Comparison of ENCODE assay signal across 8 mouse cellular contexts in the genomic region with DNA sequence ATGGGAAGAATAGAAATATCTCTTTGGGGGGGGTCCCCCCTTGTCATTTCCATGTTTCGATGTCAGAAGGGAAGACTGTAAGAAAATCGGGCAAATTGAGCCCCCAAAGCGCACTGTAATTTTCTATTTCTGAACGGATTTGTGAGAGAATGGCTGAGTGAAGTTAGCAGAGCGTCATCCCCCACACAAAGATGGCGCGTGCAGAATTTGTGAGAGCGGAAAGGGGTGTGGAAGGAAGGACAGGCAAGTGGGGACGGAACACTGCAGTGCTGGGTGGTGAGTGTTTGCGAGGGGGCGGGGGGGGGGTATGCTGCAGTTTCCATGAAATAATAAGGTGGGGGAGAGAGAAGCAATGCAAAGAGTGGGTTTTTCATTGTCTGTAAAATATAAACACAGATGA. TPM values are rescaled to one million over a fixed set of nuclear protein-coding genes. Genes with fewer than 3 reads are reported as not detected.
DNase-seq lines count a peak whose midpoint lies in the region; ATAC-seq and TF ChIP-seq lines count a peak whose summit lies in the region.

TSS of gene Ctnnb1 (plus strand) at position 136 of the 400 bp plus-strand sequence.

- no peaks in the 10 kb centered on the region for H3K27me3 ChIP-seq in thymus, adult 2 months (ENCODE audit: control insufficient read depth, insufficient read depth, low read length)
- H3K27me3 ChIP-seq in forebrain, embryonic 10.5 days (ENCODE audit: poor library complexity, severe bottlenecking): no peaks in the 10 kb centered on the region
- no peaks in the 10 kb centered on the region for H3K27me3 ChIP-seq in limb, embryonic 13.5 days
- no peaks in the 10 kb centered on the region for H3K27me3 ChIP-seq in small intestine, adult 2 months (ENCODE audit: control insufficient read depth, insufficient read depth, low read length)

- no peak for DNase-seq in thymus, adult 2 months
- no peak for DNase-seq in thymus, adult 18-20 months
- no peak for DNase-seq in forebrain, embryonic 10.5 days (ENCODE audit: extremely low spot score, low spot score)
- DNase-seq in heart, postnatal 25 days (ENCODE audit: low spot score): no peak
- no peak for DNase-seq in B cell, adult 2 months
- no peak for DNase-seq in cerebellum, adult 8-10 months

- H3K27ac ChIP-seq in thymus, adult 2 months (ENCODE audit: control insufficient read depth, insufficient read depth, low read length): no peak within 1 kb of the TSS
- H3K27ac ChIP-seq in forebrain, embryonic 10.5 days: peak within 1 kb of the TSS; percentile 65; the same call in 1 of the 2 replicates
- H3K27ac ChIP-seq in limb, embryonic 13.5 days: no peak within 1 kb of the TSS
- no peak within 1 kb of the TSS for H3K27ac ChIP-seq in small intestine, adult 2 months (ENCODE audit: insufficient read depth, low read depth, low read length)

- no peaks in the 10 kb centered on the region for H3K36me3 ChIP-seq in thymus, adult 2 months (ENCODE audit: control insufficient read depth, insufficient read depth, low read length)
- H3K36me3 ChIP-seq in forebrain, embryonic 10.5 days (replicated peaks): no peaks in the 10 kb centered on the region
- no peaks in the 10 kb centered on the region for H3K36me3 ChIP-seq in limb, embryonic 13.5 days
- H3K36me3 ChIP-seq in small intestine, adult 2 months (ENCODE audit: control insufficient read depth, insufficient read depth, low read length): no peaks in the 10 kb centered on the region

- no peaks in the 10 kb centered on the region for H3K9me3 ChIP-seq in forebrain, embryonic 10.5 days
- H3K9me3 ChIP-seq in limb, embryonic 13.5 days: no peaks in the 10 kb centered on the region

- intact Hi-C loops in heart, postnatal 25 days (cut with DNase I): loop anchor here (5.0 kb wide), 1 partner anchor 47 kb away; no protein-coding TSS in a partner anchor

- WGBS in thymus, adult 2 months: 95% methylated on average over 11 of the region's 11 CpGs
- WGBS in forebrain, embryonic 10.5 days: 61% methylated on average over 11 of the region's 11 CpGs
- 78% methylated on average over 11 of the region's 11 CpGs for WGBS in limb, embryonic 13.5 days
- 94% methylated on average over 11 of the region's 11 CpGs for WGBS in small intestine, adult 2 months

- ATAC-seq in limb, embryonic 13.5 days (ENCODE audit: low FRiP score, low read depth): no peak

- no peak within 1 kb of the TSS for H3K4me2 ChIP-seq in limb, embryonic 13.5 days (replicated peaks)

- TF ChIP-seq POLR2A in thymus, adult 2 months (IDR thresholded peaks at IDR 0.05; ENCODE audit: control insufficient read depth, extremely low read depth, insufficient read depth, low read length, poor library complexity): no peak
- TF ChIP-seq POLR2A in small intestine, adult 2 months (IDR thresholded peaks at IDR 0.05; ENCODE audit: low read depth, low read length): no peak

- H3K4me3 ChIP-seq in thymus, adult 2 months (ENCODE audit: control insufficient read depth, insufficient read depth, low read length): no peak within 1 kb of the TSS
- peak within 1 kb of the TSS; percentile 24 for H3K4me3 ChIP-seq in forebrain, embryonic 10.5 days
- H3K4me3 ChIP-seq in limb, embryonic 13.5 days: no peak within 1 kb of the TSS
- H3K4me3 ChIP-seq in small intestine, adult 2 months (ENCODE audit: low read depth, low read length): no peak within 1 kb of the TSS

- H3K4me1 ChIP-seq in thymus, adult 2 months (replicated peaks; ENCODE audit: control insufficient read depth, insufficient read depth, low read length): peaks cover 3% of the 10 kb centered on the region; the same call in 1 of the 2 replicates
- H3K4me1 ChIP-seq in forebrain, embryonic 10.5 days: peaks cover 57% of the 10 kb centered on the region
- H3K4me1 ChIP-seq in limb, embryonic 13.5 days: peaks cover 3% of the 10 kb centered on the region
- peaks cover 4% of the 10 kb centered on the region for H3K4me1 ChIP-seq in small intestine, adult 2 months (ENCODE audit: control insufficient read depth, insufficient read depth, insufficient read length, low read length)

- TF ChIP-seq CTCF in thymus, adult 2 months (IDR thresholded peaks at IDR 0.05; ENCODE audit: borderline replicate concordance, control insufficient read depth, extremely low read depth, insufficient read depth, low read length, poor library complexity): no peak
- no peak for TF ChIP-seq CTCF in small intestine, adult 2 months (IDR thresholded peaks at IDR 0.05; ENCODE audit: extremely low read depth, insufficient read length, insufficient replicate concordance, low read depth, low read length)

- H3K9ac ChIP-seq in limb, embryonic 13.5 days: no peak within 1 kb of the TSS

RNA-seq across cellular contexts. Expression of gene Ctnnb1, which starts in this region (rescaled TPM):
- 115 and 117 TPM in 2 replicates for polyA plus RNA-seq in thymus, adult 2 months (2012; rRNA removed)
- 647 and 664 TPM in 2 replicates for polyA plus RNA-seq in forebrain, embryonic 10.5 days (2016; fragmentation: Nextera tagmentation; extraction: Ambion mirVana)
- 100 to 1,000 TPM; 450 to 481 TPM for total RNA-seq in heart, postnatal 25 days (2021)
- 670 and 694 TPM in 2 replicates for polyA plus RNA-seq in limb, embryonic 13.5 days (2015; fragmentation: Nextera tagmentation; extraction: Ambion mirVana)
- 137 and 230 TPM in 2 replicates for polyA plus RNA-seq in small intestine, adult 2 months (2012; rRNA removed)
